Mouse (Mus musculus) 3T3-L1 (cell line): ENCODE measurements at regions not wholly inside any gene's neighbourhood (a gene's known extent, or its start where the extent isn't known, plus 50 kb on each side); places are given as distances from the start of the nearest gene placed in this dataset.

Source experiments
- DNase-seq: peaks from one replicate; pipeline ENCODE4 v3.0.0-alpha.2; 2015; ENCODE audit warnings: low read depth, low spot score

DNA sequence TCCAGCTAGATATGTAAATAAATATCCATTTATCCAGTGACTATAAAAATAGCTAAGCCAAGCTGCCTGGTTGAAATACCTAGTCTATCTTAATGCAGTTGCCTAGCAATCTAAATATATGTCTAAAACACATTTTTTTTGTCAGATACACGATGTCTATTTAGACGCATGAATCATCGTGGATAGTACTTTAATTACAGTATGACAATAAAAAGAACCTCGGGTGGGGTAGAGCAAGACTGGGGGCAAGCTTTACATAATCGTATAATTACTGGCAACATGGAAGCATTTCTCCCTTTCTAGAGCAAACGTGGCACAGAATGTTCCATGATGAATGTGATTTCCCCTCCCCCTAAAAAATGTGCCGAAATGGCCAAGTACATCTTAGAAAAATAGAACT is 180.4 kb downstream of the Gm19935 start:
- DNase-seq = no peak

DNA sequence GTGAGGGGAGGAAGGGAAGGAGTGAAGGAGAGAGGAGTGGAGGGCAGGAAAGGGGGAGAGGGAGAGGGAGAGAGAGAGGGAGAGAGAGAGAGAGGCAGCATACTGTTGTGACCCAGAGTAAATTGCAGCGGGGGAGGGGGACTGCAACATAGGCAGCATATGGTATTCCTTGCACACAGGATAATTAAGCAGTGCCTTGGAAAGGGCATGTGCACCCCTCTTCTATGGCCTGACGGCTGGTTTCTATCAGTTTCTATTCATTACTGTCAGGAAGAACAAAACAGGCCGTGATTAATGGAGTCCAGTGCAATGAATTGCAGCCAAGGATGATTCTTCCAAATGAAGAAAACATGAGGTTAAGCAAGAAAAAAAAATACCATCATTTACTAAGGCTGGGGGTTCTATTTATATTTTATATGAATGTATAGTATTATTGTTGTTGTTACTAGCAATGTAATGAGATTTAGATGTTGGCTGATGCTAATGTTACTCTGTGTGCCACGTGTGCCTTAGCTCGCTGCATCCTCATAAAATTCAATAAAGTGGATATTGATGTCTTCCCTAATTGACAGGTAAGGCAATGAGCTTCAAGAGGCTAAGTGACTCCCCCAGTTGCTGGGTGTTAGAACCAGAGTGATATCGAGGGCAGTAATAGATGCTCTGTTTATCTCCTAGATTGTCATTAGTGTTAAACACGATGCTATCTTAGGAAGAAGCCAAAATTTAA is 181.3 kb downstream of the Gm19935 start:
- no peak for DNase-seq

DNA sequence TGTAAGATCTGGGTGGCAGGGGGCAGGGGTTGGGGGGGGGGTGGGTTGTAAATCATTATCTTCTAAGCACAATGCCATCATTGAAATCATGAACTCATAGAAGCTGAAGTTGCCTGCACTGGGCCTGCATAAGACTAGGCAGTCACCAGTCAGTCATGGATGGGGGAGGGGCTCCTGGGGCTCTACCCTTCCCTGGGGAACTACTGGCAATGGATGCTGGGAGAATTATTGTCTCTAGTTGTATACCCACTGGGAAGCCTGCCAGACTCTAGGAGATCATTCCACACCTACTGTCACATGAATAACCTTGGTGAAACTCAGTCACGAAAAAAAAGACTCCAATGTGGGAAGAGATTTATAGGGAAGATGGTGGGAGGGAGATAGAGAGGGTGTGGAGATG is 186.4 kb downstream of the Gm19935 start:
- no peak for DNase-seq

DNA sequence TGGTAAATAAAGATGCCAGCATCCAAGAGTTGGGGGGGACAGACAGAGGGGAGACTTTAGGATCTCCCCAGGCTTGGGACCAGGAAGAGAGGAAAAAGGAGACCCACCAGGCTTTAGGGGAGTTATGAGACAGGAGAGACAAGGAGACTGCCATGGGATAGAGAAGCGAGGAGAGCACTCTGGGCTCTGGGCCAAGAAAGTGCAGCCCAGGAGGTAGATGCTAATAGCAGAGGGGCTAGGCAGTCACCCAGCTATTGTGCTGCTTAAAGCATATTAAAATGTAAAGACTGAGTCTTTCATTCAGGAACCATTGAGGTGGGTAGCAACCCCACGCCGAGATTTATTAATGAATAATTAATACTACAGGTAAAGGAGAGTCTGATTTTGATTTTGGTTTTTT is 208.8 kb downstream of the Gm19935 start:
- DNase-seq = no peak

DNA sequence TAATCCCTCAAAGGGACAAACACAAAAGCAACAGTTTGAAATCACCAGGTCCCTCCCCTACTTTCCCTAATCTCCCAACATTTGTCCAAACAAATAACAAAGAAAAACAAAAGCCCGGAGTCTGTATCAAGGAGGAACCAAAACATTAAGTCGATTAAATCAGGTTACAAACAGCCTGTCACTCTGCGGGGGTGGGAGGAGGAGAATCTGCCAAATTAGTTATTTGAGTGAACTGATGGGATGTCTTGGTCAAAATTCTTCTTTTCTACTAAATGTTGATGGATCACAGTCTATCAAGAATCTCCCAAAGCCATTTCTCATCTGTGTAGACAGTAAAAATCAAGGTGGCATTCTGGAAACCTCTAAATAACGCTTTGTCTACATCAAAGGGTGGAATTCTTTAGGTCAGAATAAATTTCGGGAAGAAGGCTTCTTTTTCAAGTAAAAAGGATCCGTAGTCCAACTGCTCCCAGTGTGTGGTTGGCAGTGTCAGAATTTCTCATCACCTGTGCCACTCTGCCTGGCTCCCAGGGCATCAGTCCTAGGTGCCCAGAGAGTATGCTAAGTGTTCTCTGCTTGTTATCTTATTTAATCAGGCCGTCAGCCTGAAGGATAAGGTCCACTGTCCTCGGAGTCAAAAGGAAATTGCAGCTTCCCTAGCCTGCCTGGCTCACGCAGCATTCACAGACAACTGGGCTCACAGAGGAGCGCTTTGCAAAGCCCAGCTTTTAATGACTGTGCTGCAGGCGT is 216.1 kb downstream of the Gm19935 start:
- DNase-seq = no peak

DNA sequence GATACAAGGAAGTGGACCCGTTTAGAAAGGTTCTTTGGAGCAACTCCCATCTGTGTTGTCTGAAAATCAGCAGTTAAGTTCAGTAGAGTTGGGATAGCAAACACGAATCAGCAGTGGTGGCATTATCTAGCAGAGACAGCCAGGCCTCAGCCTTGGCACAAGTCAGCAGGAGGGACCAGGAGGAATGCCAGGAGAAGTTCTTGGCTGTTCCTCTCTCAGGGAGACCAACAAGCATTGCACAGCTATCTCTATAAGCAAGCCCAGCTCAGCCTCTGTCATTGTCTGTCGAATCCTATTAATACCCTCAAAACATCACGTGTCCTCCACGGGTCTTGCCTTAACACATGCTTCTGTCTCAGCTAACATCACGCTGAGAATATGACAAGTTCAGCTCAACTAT is 219.8 kb downstream of the Gm19935 start:
- no peak for DNase-seq

DNA sequence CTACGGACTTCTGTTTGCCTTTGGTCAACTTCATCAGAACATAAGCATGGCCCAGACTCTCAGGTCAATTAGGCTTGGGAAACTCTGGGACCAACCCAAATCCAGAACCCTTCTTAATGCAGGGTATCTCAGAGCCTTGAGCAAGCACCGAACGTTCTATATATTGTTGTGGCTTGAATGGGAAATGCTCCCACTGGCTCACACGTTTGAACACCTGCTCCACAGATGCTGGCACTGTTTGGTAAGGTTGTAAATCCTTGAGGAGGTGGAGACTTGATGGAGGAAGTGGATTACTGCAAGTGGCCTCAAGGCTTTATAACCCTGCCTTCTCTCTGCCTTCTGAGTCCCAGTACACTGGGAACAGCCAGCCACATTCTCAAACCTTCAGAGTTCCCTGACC is 231.3 kb upstream of the Tox3 start:
- no peak for DNase-seq

DNA sequence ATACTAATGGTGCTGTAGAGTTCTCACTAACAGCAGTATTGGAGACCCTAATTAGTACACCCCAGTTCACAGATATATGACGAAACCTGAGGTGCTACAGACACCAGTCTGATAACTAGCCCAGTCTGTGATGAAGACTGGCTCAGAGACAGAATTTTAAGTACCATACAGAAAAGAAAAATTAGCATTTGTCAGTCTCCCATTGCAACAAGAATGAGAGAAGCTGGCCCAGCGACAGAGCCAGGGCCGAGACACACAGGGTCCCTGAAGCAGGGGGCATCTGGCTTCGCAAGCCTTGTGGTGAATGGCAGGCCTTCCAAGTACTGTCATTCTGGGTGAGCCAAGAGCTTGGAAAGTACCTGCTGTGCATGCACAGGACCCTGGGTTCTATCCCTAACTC is 228.8 kb upstream of the Tox3 start:
- DNase-seq = no peak

DNA sequence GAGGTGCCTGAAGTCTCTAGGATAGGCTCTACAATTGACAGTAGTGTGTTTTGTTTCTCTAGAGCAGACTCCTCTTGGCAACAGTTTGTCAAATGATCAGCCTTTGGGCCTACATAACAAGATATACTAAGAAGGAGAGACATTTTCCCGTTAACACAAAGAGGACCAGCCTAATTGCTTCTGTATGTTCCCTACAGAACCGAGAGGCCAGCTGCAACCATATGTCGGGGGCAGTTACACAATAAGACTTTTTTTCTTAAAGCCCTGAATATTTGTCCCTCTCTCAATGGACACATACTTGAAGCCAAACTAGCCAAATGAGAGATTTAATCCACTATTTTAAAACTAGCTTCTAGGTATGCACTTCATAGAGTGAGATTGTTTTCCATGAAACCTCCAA is 226.5 kb upstream of the Tox3 start:
- no peak for DNase-seq

DNA sequence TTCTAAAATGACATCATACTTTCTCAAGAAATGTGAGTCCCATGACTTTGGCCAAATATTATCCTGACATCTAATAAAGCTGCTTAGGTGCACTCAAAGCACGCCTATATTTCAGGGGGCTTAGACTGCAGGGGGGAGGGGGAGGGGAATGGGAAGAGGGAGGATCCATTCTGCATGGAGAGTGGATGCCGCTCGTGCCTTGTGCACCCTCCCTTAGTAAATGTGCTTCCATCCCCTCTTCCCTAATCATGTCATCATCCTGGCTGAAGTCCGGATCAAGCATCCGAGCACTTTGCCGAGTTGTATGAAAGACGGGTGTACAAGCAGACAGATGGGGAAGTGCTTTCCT is 207.9 kb upstream of the Tox3 start:
- DNase-seq = no peak

DNA sequence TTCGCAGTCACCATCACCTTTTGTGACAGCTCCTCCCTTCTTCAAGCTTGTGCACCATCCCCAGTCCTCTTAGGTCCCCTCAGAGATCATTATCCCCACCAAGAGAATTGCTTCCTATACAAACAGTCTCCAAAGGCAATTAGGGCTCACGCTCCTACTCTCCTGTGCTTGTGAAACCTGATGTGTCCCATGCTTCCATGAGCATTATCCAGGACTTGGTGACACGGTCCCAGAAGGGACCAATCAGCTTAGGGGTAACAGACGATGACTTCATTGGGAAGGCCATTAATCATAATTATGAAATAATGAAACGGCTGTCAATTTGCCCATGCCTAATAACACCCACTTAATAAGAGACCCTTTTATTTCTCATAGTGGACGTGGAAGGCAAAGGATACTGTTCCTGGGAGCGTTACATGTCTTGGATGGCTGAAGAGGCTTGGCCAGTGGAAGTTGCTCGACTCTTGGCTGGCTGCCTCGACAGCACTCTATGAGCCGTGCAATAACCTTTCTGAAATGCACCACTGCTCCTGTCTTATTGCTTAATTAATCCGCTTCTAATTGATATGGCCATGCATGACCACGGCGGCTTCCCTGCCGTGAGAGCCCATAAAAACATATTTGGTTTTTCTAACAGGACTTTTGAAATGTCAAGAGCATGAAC is 207.4 kb upstream of the Tox3 start:
- no peak for DNase-seq

DNA sequence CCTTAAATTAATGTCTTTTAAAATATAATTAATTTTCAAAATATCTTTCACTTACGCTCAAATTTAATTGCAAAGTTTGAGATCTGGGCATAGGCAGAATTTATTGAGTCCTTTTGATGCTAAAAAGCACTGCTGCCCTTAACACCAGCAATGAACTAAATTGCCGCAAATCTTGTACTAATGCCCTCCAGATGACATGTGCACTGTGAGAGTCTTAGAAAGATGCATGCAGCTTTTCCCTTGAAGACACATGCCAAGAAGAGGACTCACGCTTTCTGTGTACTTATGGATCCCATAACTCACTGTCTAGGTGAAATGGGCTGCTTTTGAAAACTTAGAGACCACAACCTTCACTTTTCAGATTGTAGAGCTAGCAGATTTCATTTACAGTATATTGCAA is 199.1 kb upstream of the Tox3 start:
- DNase-seq = no peak

DNA sequence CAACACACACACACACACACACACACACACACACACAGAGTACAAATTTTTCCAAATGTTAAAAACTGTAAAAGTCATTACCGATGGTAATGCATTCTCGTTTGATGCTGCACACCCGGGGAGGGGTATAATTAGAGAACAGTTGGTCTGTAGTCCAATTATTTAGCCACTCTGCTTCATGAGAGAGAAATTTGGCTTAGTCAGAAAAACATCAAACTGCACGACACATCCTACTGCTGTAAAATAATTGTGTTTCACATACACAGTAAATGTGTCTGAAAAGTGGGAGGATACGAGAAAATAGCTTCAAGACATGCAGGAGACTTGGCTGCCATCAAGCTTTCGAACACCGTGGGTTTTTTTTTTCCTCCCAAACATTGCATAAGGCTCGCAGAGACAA is 194.5 kb upstream of the Tox3 start:
- DNase-seq = no peak

DNA sequence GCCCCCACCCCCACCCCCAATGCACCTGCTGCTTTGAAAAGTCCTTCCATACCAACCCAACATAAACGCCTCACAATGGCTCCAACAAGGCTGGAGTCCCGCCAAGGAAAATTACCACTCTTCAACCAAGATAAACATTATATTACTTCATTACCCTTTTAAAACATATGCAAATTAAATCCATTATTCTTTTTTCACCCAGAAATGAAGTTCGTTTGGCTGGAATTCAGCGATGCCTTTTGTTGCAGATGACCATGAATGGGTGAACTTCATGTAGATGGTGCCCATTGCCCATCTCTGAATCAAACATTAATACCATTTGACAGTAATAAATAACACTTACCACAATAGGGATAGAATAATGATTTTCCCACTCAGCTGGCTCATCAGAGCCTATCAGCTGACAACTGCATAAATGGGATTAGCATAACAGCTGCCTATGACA is 188.1 kb upstream of the Tox3 start:
- no peak for DNase-seq

DNA sequence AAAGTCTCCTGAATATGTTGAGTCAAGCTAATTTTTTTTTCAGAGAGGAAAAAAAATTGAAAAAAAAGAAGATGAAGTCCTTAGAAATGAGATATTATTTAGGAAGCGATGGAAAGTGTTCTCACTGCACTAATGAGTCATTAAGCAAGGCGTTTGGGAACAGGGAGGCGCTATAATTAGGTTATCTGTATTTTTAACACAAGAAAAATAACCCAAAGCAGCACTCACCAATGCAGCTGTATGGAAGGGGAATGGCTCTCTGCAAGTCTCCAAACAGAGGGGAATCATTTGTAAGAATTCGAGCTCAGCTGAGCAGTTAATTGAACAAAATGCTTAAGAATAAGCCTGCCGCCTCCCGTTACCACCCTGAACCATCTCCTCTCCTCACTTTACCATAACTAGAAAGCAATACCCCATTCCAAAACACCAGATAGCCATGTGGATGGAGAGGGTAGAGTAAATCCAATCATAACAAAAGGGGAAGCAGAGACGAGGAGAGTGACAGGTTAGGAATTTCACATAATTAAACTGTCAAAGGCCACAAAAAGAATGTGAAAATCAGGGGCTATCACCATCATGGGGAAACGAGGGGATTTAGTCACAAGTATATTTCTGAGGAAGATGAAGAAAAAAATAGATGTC is 187.5 kb upstream of the Tox3 start:
- no peak for DNase-seq

DNA sequence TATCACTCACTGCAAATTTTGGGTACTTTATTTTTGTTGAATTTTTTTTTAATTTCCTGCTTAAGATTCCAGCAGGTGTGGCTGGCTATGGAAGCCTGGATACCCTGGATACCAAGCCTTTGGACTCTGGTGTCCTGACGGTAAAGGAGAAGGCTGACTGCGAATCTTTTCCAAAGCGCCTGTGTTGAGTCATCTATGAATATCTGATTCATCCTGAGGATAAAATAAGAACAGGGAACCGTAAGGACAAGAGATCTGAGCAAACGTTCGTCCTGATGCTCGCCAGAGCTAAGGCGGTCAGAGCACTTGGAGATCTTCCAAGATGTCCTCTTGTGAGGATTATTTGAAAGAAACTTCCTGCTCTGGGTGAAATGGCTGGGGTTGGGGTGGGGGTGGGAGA is 173.2 kb upstream of the Tox3 start:
- DNase-seq = no peak

DNA sequence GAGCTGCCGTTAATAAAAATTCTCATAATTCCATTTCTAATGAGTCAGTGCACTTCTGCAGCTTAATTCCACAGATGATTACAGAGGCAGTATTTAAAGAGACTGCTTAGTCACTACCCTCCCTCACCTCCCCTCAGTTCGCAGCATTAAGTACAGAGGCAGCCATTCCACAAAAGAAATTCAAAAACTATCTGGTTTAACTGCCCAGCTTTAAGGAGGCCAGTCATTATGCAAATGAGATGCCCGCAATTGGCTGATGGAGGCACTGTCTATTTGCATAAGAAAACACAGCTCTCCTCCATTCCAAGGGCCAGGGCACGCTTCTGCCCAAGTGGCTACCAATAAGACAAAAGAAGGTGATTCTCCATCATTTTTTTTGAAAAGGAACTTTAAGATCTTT is 172.0 kb upstream of the Tox3 start:
- DNase-seq = no peak

DNA sequence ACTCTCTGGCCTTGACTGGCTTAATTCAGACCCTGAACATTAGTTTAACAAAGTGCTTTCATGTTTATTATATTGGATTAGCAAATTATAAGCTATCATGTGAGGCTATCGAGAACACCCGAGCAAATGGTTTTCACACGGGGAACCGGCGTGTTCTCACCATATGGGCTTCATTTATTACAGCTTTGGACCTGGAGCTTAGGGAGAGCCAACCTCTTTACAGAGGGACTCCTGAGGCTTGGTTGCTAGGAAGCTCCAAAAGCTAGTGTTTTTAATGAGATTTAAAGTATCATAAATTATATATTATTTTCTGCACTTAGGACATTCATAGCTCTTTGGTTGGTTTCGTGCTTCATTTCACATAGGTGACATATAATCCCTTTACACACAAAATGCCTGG is 171.4 kb upstream of the Tox3 start:
- no peak for DNase-seq

DNA sequence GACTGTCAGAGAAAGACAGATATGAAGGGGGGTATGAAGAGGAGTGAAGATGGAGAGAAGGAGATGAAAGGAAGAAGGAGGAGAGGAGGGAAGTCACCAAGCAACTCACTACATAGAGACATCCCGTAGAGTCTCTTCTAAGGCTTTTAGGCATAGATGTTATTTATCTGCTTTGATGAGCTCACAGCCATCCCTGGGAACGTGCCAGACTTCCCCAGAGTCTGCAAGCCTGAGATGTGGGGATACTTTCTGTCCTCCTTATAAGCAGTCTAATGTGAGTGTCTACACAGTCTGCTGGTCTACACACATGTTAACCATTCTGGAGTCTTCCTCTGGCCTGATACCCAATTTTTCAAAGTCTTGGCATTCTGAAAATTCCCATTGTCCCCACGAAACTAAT is 166.0 kb upstream of the Tox3 start:
- no peak for DNase-seq

DNA sequence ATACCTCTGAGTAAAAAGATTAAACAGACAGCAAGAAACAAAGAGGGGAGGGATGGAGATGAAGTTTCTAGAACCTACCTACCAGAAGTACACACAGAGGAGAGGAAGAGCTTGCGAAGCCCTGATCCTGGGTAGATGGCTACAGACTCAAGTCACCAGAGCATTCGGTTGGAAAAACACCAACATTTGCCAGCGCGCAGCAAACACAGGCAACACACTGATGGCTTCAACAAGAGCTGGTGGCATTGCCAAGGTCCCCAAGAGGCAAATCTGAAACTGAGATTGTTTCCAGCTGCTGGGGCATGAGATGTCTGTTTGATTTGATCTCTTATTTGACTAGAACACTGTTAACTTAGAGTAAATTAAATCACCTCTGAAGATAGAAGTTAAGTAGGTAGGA is 165.5 kb upstream of the Tox3 start:
- DNase-seq = no peak

DNA sequence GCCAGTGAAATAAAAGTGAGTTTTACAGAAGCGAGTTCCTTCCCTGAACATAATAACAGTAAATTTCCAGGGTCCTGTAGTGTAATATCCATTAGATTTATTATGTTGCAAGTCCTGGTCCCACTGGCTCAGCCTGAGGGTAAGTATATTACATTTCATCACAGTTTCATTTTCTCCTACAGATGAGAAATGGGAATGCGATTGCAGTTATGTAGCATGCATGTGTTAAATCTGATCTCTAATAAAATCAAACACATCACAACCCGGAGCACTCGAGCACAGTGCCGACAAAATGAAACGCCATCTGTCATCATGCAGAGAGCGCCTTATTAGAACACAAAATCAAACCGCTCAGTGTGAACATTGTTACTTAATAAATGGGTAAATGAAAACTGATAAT is 165.0 kb upstream of the Tox3 start:
- DNase-seq = no peak

DNA sequence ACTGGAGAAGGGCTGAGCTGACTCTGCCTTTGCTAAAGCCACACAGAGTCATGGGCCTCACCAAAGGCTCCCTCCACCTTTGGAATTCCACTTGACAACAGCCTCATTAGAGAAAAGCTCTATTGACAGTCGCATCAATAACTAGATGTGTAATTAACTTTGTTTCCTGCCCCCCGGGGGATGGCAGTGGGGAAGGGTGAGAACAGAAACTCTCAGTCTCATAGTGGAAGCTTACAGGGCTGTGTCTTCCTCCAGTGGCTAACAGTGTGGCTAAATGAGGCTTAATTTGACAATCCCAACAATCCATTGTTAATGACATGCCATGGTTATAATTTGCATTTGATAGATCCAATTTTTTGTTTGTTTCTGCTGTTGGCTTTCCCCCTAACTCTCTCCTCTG is 164.5 kb upstream of the Tox3 start:
- DNase-seq = no peak

DNA sequence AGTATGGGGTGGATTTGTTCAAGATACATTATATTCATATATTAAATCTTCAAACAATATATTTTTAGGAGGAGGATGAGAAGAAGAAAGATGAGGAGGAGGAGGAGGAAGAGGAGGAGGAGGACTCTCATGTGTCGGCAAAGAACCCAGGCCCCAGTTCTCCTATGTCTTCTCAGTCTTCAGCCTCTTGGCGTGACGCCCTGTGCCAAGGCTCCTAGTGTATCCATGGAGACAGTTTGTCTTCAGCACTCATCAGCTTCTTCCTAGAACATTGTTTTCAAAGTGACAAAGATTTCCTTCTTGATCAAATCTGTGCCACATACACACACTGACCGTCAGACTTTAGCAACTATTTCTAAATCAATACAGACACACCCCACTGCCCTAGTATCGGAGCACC is 156.4 kb upstream of the Tox3 start:
- DNase-seq = no peak
